Mouse (Mus musculus) ES-Bruce4 (cell line): ENCODE data around the gene Btbd18. TPM values are rescaled to one million over a fixed set of nuclear protein-coding genes. Genes with fewer than 3 reads are reported as not detected.

Source experiments
- H3K27ac ChIP-seq: 2 replicates; pipeline ENCODE4 v1.5.1; 2012; ENCODE audit warnings: low read length, inconsistent platforms; ENCODE audit not compliant: insufficient read depth
- H3K27me3 ChIP-seq: 2 replicates; pipeline ENCODE4 v1.6.1; 2012; ENCODE audit warnings: mild to moderate bottlenecking, low read length, inconsistent platforms; ENCODE audit not compliant: control insufficient read depth, poor library complexity, insufficient read depth, severe bottlenecking
- H3K36me3 ChIP-seq: 2 replicates; pipeline ENCODE4 v1.6.1; 2012; ENCODE audit warnings: inconsistent platforms, mild to moderate bottlenecking, low read length, moderate library complexity; ENCODE audit not compliant: control insufficient read depth, poor library complexity, insufficient read depth, severe bottlenecking
- H3K4me1 ChIP-seq: one replicate; pipeline ENCODE4 v1.8.1; 2011; ENCODE audit warnings: low read length; ENCODE audit not compliant: control insufficient read depth, insufficient read depth
- H3K4me3 ChIP-seq: 2 replicates; pipeline ENCODE4 v1.5.1; 2011; ENCODE audit warnings: low read depth, mild to moderate bottlenecking, low read length
- H3K9ac ChIP-seq: 2 replicates; pipeline ENCODE4 v1.6.1; 2012; ENCODE audit warnings: low read depth, mild to moderate bottlenecking, inconsistent platforms; ENCODE audit not compliant: poor library complexity, severe bottlenecking
- H3K9me3 ChIP-seq: replicated peaks from 2 replicates; pipeline ENCODE4 v1.6.1; 2012; ENCODE audit warnings: mild to moderate bottlenecking, low read length, inconsistent platforms; ENCODE audit not compliant: control insufficient read depth, poor library complexity, insufficient read depth, severe bottlenecking
- CTCF ChIP-seq: IDR thresholded peaks from one replicate; pipeline ENCODE4 v1.8.1; 2011; ENCODE audit warnings: low read depth, low read length
- EP300 ChIP-seq: IDR thresholded peaks from 2 replicates; pipeline ENCODE4 v1.6.1; 2011; ENCODE audit warnings: low read depth, low read length; ENCODE audit not compliant: insufficient read depth
- POLR2A ChIP-seq: IDR thresholded peaks from one replicate; pipeline ENCODE4 v1.8.1; 2011; ENCODE audit warnings: low read length; ENCODE audit not compliant: insufficient read depth
- polyA plus RNA-seq: library from polyadenylated mRNA; stranded (reverse); fragments of >200 nt; gene quantifications from 2 replicates; pipeline ENCODE4 v1.2.4, GENCODE M21; 2011; ENCODE audit warnings: low read depth; ENCODE audit not compliant: missing spikeins, insufficient read depth, insufficient read length

Gene Btbd18
- polyA plus RNA-seq, 1 experiment: 2.2 TPM

- H3K9me3 ChIP-seq: no peaks in the 10 kb centered on the region
- no peak for TF ChIP-seq EP300
- no peak for TF ChIP-seq CTCF
- no peak for TF ChIP-seq POLR2A
- H3K9ac ChIP-seq: no peak overlapping the region
- H3K36me3 ChIP-seq: peaks cover 7% of the 10 kb centered on the region
- H3K27me3 ChIP-seq: no peaks in the 10 kb centered on the region
- H3K27ac ChIP-seq: no peak overlapping the region
- no peak overlapping the region for H3K4me3 ChIP-seq
- no peaks in the 10 kb centered on the region for H3K4me1 ChIP-seq
These were observed 44.6 kb downstream of the Btbd18 start for GRCm38 (mm10) chr2:84703497-84703896.

- no peak overlapping the region for H3K4me3 ChIP-seq
- no peaks in the 10 kb centered on the region for H3K4me1 ChIP-seq
- no peaks in the 10 kb centered on the region for H3K27me3 ChIP-seq
- H3K9ac ChIP-seq: no peak overlapping the region
- H3K27ac ChIP-seq: 0 out of 2 replicates have a peak overlapping the region, but pooled peaks have one; percentile 6
- H3K36me3 ChIP-seq: peaks cover 13% of the 10 kb centered on the region
- H3K9me3 ChIP-seq: no peaks in the 10 kb centered on the region
- TF ChIP-seq CTCF (no peak), POLR2A (no peak), EP300 (no peak)
These were observed 45.5 kb downstream of the Btbd18 start for GRCm38 (mm10) chr2:84704329-84704728.

GRCm38 (mm10) chr2:84705295-84705694 lies 46.4 kb downstream of the Btbd18 start:
- Histone ChIP-seq H3K27ac (peak overlapping the region; percentile 32; the same call in 1 of the 2 replicates), H3K9me3 (no peaks in the 10 kb centered on the region)

GRCm38 (mm10) chr2:84707523-84707922 lies 48.6 kb downstream of the Btbd18 start:
- no peak overlapping the region for H3K4me3 ChIP-seq
- H3K4me1 ChIP-seq: no peaks in the 10 kb centered on the region
- H3K36me3 ChIP-seq: peaks cover 28% of the 10 kb centered on the region
- H3K9me3 ChIP-seq: no peaks in the 10 kb centered on the region
- H3K27me3 ChIP-seq: no peaks in the 10 kb centered on the region
- H3K27ac ChIP-seq: no peak overlapping the region
- TF ChIP-seq POLR2A (no peak), EP300 (no peak), CTCF (no peak)
- no peak overlapping the region for H3K9ac ChIP-seq

More at GRCm38 (mm10) chr2:84705295-84705694, 46.4 kb downstream of the Btbd18 start:
- H3K36me3 ChIP-seq: peaks cover 21% of the 10 kb centered on the region
- no peak for TF ChIP-seq POLR2A
- TF ChIP-seq EP300: no peak
- TF ChIP-seq CTCF: no peak
- no peak overlapping the region for H3K4me3 ChIP-seq
- H3K4me1 ChIP-seq: no peaks in the 10 kb centered on the region
- no peaks in the 10 kb centered on the region for H3K27me3 ChIP-seq
- H3K9ac ChIP-seq: no peak overlapping the region

GRCm38 (mm10) chr2:84711898-84712297 lies 53.0 kb downstream of the Btbd18 start:
- no peak overlapping the region for H3K4me3 ChIP-seq
- H3K4me1 ChIP-seq: no peaks in the 10 kb centered on the region
- no peaks in the 10 kb centered on the region for H3K9me3 ChIP-seq
- no peak overlapping the region for H3K9ac ChIP-seq
- no peak overlapping the region for H3K27ac ChIP-seq
- H3K27me3 ChIP-seq: no peaks in the 10 kb centered on the region
- TF ChIP-seq CTCF (no peak), EP300 (no peak), POLR2A (no peak)
- H3K36me3 ChIP-seq: peaks cover 24% of the 10 kb centered on the region

DNA sequence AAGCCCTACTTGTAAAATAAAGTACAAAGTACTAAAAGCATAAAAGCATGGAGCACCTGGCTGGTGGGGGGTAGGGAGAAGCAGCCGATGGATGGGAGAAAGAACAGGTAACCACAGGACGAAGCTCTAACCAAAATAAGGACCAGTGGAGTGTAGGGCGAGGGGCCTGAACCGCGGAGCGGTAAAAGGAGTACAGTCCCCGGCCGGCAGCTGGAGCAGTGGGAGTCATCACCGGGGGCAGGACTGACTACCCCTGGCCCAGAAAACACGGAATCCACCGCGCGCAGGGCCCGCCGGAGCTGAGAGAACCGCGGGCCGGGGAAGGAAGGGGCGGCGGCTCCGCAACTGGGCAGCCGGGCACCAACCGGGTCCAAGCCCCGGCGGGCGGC lies 55.5 kb downstream of the Btbd18 start:
- Histone ChIP-seq H3K9ac (peak overlapping the region; percentile 98), H3K36me3 (peaks cover 17% of the 10 kb centered on the region)

More for the DNA sequence above, 55.5 kb downstream of the Btbd18 start:
- no peaks in the 10 kb centered on the region for H3K27me3 ChIP-seq
- H3K9me3 ChIP-seq: no peaks in the 10 kb centered on the region
- no peak for TF ChIP-seq POLR2A
- no peak for TF ChIP-seq CTCF
- no peak for TF ChIP-seq EP300
- peak overlapping the region; percentile 96 for H3K4me3 ChIP-seq
- H3K4me1 ChIP-seq: no peaks in the 10 kb centered on the region
- peak overlapping the region; percentile 69 for H3K27ac ChIP-seq
